Mouse (Mus musculus) ES-Bruce4 (cell line): ENCODE data around the gene Kdelr1.

Experiments used
- CTCF ChIP-seq: IDR thresholded peaks from one replicate; pipeline ENCODE4 v1.8.1; 2011; ENCODE audit warnings: low read depth, low read length
- EP300 ChIP-seq: IDR thresholded peaks from 2 replicates; pipeline ENCODE4 v1.6.1; 2011; ENCODE audit warnings: low read depth, low read length; ENCODE audit not compliant: insufficient read depth
- POLR2A ChIP-seq: IDR thresholded peaks from one replicate; pipeline ENCODE4 v1.8.1; 2011; ENCODE audit warnings: low read length; ENCODE audit not compliant: insufficient read depth

DNA sequence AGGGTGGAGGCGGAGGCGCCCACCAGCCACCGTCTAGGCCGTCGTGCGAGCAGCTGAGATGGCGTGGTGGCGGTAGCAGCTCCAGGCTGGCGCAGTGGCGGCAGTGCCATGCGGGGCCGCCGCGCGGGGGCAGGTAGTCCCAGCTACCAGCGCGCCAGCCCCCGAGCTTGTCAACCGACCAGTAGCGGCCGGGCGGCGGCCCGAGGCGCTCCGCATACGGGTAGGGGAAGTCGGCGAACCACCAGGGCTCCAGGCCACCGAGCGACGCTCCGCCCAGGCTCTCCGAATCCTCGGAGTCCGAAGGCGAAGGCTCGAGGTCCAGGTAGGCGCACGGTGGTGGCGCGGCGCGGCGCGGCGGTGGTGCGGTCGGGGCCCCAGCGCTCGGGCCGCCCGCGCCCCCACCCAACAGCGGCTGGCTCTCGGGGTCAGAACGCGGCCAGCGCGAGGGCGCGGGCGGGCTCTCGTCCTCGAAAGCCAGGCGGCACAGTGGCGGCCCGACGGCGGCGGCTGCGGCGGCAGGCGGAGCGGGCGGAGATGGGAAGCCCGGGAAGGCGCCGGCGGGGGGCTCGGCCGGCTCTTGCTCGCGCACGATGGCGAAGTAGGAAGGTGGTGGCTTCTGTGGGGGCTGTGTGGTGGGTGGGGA lies 39.3 kb upstream of the Kdelr1 start:
- TF ChIP-seq CTCF (no peak), POLR2A (no peak), EP300 (no peak)
